Mouse (Mus musculus) CH12.LX (cell line): Measurements from ENCODE around the gene Fam229b. TPM values are rescaled to one million over a fixed set of nuclear protein-coding genes. Genes with fewer than 3 reads are reported as not detected.

Experiments
- DNase-seq: peaks from one replicate; pipeline ENCODE4 v3.0.0-alpha.2; 2013; ENCODE audit errors: extremely low read depth
- H3K27ac ChIP-seq: 2 replicates; pipeline ENCODE4 v1.5.1; 2012; ENCODE audit warnings: low read depth, mild to moderate bottlenecking, control low read depth, moderate library complexity; ENCODE audit not compliant: insufficient read depth
- H3K27me3 ChIP-seq: replicated peaks from 2 replicates; pipeline ENCODE3; 2012; ENCODE audit warnings: inconsistent platforms
- H3K36me3 ChIP-seq, 2 experiments: replicated peaks in 1 of 2; 2 replicates each; pipeline versions ENCODE3 to v1.6.1; 2012; ENCODE audit warnings: inconsistent platforms in 1 of 2, low read length in 1 of 2, mild to moderate bottlenecking in 1 of 2, mixed read lengths in 1 of 2, moderate library complexity in 1 of 2; ENCODE audit not compliant: control insufficient read depth in 1 of 2, insufficient read depth in 1 of 2
- H3K4me1 ChIP-seq, 2 experiments: 2 replicates each; pipeline ENCODE4 v1.6.1; 2012; ENCODE audit warnings: inconsistent platforms in 1 of 2, moderate library complexity in 1 of 2; ENCODE audit not compliant: insufficient read depth in 2 of 2, control insufficient read depth in 1 of 2
- H3K4me2 ChIP-seq: 2 replicates; pipeline ENCODE4 v1.6.1; 2012; ENCODE audit warnings: low read depth, mild to moderate bottlenecking, control low read depth; ENCODE audit not compliant: poor library complexity, insufficient read depth, severe bottlenecking
- H3K4me3 ChIP-seq, 3 experiments: fragments of 150-350 bp in 1 of 3; sonication (generic) in 1 of 3; replicated peaks in 1 of 3; 2 replicates each; pipeline versions ENCODE3 to v1.5.1; 2011 to 2012; ENCODE audit warnings: low read depth in 2 of 3, low read length in 2 of 3, mild to moderate bottlenecking in 2 of 3, moderate library complexity in 2 of 3, control low read depth in 1 of 3, improper control_type of control experiment in 1 of 3, inconsistent platforms in 1 of 3, mixed read lengths in 1 of 3; ENCODE audit not compliant: poor library complexity in 1 of 3
- H3K79me2 ChIP-seq: replicated peaks from 2 replicates; pipeline ENCODE4 v1.6.1; 2012; ENCODE audit warnings: mild to moderate bottlenecking, moderate library complexity; ENCODE audit not compliant: control insufficient read depth, poor library complexity, insufficient read depth, severe bottlenecking; ENCODE audit errors: extremely low read depth
- H3K9ac ChIP-seq: 2 replicates; pipeline ENCODE4 v1.6.1; 2012; ENCODE audit warnings: low read depth, mild to moderate bottlenecking, control low read depth, moderate library complexity; ENCODE audit not compliant: insufficient read depth
- H3K9me3 ChIP-seq: replicated peaks from 2 replicates; pipeline ENCODE3; 2012; ENCODE audit warnings: low read length, inconsistent platforms, mixed read lengths
- CHD2 ChIP-seq: IDR thresholded peaks from 2 replicates; pipeline ENCODE4 v1.6.1; 2011; ENCODE audit warnings: low read length, improper control_type of control experiment
- ELF1 ChIP-seq: IDR thresholded peaks from 2 replicates; pipeline ENCODE4 v1.6.1; 2014; ENCODE audit warnings: low read depth, mild to moderate bottlenecking, inconsistent platforms, low read length, improper control_type of control experiment
- GABPA ChIP-seq: IDR thresholded peaks from 2 replicates; pipeline ENCODE4 v1.6.1; 2012; ENCODE audit warnings: low read depth, low read length, improper control_type of control experiment, inconsistent platforms; ENCODE audit not compliant: insufficient replicate concordance
- JUN ChIP-seq: IDR thresholded peaks from 2 replicates; pipeline ENCODE4 v1.6.1; 2011; ENCODE audit warnings: low read depth, mild to moderate bottlenecking, low read length, improper control_type of control experiment, moderate library complexity; ENCODE audit not compliant: insufficient read depth
- JUND ChIP-seq: conservative IDR thresholded peaks from 2 replicates; pipeline ENCODE4 v1.6.1; 2011; ENCODE audit warnings: low read depth, low read length, improper control_type of control experiment
- MAFK ChIP-seq: IDR thresholded peaks from 2 replicates; pipeline ENCODE4 v1.6.1; 2011; ENCODE audit warnings: low read length, improper control_type of control experiment; ENCODE audit not compliant: insufficient replicate concordance
- MEF2A ChIP-seq: IDR thresholded peaks from 2 replicates; pipeline ENCODE4 v1.6.1; 2014; ENCODE audit warnings: low read depth, mild to moderate bottlenecking, inconsistent platforms, low read length, improper control_type of control experiment, borderline replicate concordance
- MYC ChIP-seq: IDR thresholded peaks from 2 replicates; pipeline ENCODE4 v1.6.1; 2011; ENCODE audit warnings: low read depth, mild to moderate bottlenecking, improper control_type of control experiment, low read length
- NELFE ChIP-seq: IDR thresholded peaks from 2 replicates; pipeline ENCODE4 v1.6.1; 2011; ENCODE audit warnings: low read depth, low read length, improper control_type of control experiment
- NRF1 ChIP-seq: IDR thresholded peaks from 2 replicates; pipeline ENCODE4 v1.6.1; 2014; ENCODE audit warnings: low read depth, mild to moderate bottlenecking, inconsistent platforms, low read length, improper control_type of control experiment, moderate library complexity
- RAD21 ChIP-seq: IDR thresholded peaks from 2 replicates; pipeline ENCODE4 v1.6.1; 2011; ENCODE audit warnings: low read depth, mild to moderate bottlenecking, low read length, improper control_type of control experiment, moderate library complexity
- RCOR1 ChIP-seq: conservative IDR thresholded peaks from 2 replicates; pipeline ENCODE4 v1.6.1; 2012; ENCODE audit warnings: low read depth, mild to moderate bottlenecking, inconsistent platforms, low read length, improper control_type of control experiment
- SIN3A ChIP-seq: IDR thresholded peaks from 2 replicates; pipeline ENCODE4 v1.6.1; 2012; ENCODE audit warnings: low read length, improper control_type of control experiment, inconsistent platforms
- TCF12 ChIP-seq: IDR thresholded peaks from 2 replicates; pipeline ENCODE4 v1.6.1; 2014; ENCODE audit warnings: low read depth, mild to moderate bottlenecking, inconsistent platforms, low read length, improper control_type of control experiment
- UBTF ChIP-seq: IDR thresholded peaks from 2 replicates; pipeline ENCODE4 v1.6.1; 2012; ENCODE audit warnings: low read depth, mild to moderate bottlenecking, inconsistent platforms, low read length, improper control_type of control experiment, moderate library complexity
- USF2 ChIP-seq: conservative IDR thresholded peaks from 2 replicates; pipeline ENCODE4 v1.6.1; 2011; ENCODE audit warnings: low read depth, low read length, improper control_type of control experiment
- ZKSCAN1 ChIP-seq: IDR thresholded peaks from 2 replicates; pipeline ENCODE4 v1.6.1; 2012; ENCODE audit warnings: low read depth, inconsistent platforms, low read length, improper control_type of control experiment, borderline replicate concordance
- dilution Hi-C: fragments of 300-500 bp; cut with MboI; formaldehyde crosslinking; loops from 2 replicates; pipeline ENCODE4 v1.14.3; 2020; ENCODE audit warnings: low sequenced_read_pairs; ENCODE audit not compliant: extremely low pct_unique_long_range_greater_than_20kb, extremely low pct_ligation_motif_present
- in situ Hi-C: fragments of 300-500 bp; cut with MboI; formaldehyde crosslinking; loops from 3 replicates; pipeline ENCODE4 v1.14.3; 2019; ENCODE audit warnings: low sequenced_read_pairs, low pct_ligation_motif_present, low pct_unique_long_range_greater_than_20kb, mixed read lengths
- polyA plus RNA-seq: library from polyadenylated mRNA; unstranded; fragments of >175 nt; gene quantifications from 2 replicates; pipeline ENCODE4 v1.2.1, GENCODE M21; 2012; ENCODE audit warnings: low read depth; ENCODE audit not compliant: insufficient read length
- total RNA-seq, 2 experiments: library from RNA; depleted of rRNA; stranded (reverse); fragments of 300-350 nt in 1 of 2; fragments of >200 nt in 1 of 2; gene quantifications; 2 replicates each; pipeline ENCODE4 v1.2.3; 2012 to 2014

The Fam229b gene
- total and polyA plus RNA-seq, 3 experiments = 6.9 to 17.3 (median 11.2) TPM

DNA sequence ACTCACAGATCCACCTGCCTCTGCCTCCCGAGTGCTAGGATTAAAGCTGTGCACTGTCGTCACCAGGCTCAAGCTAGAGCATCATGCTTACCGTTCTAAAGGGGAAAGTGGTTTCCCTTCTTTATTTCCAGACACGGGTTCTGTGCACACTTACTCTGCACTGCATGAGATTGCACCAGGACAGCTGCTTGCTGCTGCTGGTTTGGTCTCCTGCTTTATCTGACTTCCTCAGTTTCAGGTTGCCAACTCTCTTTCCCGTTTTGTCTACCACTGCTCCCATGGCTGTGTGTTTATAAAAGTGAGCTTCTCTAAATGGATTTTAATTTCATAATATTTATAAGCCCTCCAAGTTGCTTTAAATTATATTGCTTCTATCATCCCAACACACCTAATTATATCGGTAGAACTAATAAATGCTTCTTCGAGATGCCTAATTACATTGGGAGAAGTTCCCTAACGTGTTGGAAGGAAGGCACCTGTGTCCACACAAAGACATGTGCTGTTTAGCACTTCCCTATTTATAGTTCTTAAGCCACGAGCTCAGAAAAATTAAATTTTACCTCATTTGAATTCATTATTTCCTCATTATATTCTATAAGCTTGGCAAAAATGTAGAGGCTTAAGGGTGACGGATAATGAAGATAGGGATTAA, 24.8 kb downstream of the Fam229b start:
- Histone ChIP-seq H3K36me3 (no peaks in the 10 kb centered on the region), H3K27ac (no peak overlapping the region), H3K4me2 (no peak overlapping the region), H3K9ac (no peak overlapping the region), H3K79me2 (no peaks in the 10 kb centered on the region), H3K4me1 (peaks cover 0 to 18% of the 10 kb centered on the region in 2 experiments; a peak in 2 of 4 replicates), H3K9me3 (no peaks in the 10 kb centered on the region), H3K27me3 (no peaks in the 10 kb centered on the region), H3K4me3 (no peak overlapping the region)
- TF ChIP-seq NELFE = no peak
- TF ChIP-seq MEF2A = no peak
- no peak for TF ChIP-seq RAD21
- no peak for TF ChIP-seq JUN
- no peak for TF ChIP-seq ZKSCAN1
- TF ChIP-seq UBTF = no peak
- TF ChIP-seq MAFK = no peak
- in situ Hi-C loops (no loop called here), dilution Hi-C loops (no loop called here)
- DNase-seq = no peak

DNA sequence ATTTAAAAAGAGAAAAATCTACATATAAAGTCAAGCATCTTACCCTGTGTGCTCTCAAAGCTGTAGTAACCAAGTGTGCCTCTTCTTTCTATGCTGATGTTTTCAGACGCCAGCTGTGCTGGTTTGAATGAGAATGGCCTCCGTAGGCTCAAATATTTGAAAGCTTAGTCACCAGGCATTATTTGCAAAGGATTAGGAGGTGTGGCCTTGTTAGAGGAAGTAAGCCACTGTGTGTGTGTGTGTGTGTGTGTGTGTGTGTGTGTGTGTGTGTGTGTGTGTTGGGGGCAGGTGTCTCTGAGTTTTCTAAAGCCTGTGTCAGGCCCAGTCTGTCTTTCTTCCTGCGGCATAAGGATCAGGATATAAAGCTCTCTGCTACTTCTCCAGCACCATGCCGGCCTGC, 26.8 kb downstream of the Fam229b start:
- Histone ChIP-seq H3K36me3 (no peaks in the 10 kb centered on the region), H3K4me1 (peaks cover 0 to 18% of the 10 kb centered on the region in 2 experiments; a peak in 2 of 4 replicates), H3K27ac (no peak overlapping the region), H3K79me2 (no peaks in the 10 kb centered on the region), H3K27me3 (no peaks in the 10 kb centered on the region), H3K9ac (no peak overlapping the region), H3K4me2 (no peak overlapping the region), H3K4me3 (no peak overlapping the region), H3K9me3 (no peaks in the 10 kb centered on the region)
- dilution Hi-C loops = no loop called here
- in situ Hi-C loops = no loop called here
- no peak for DNase-seq
- no peak for TF ChIP-seq TCF12
- no peak for TF ChIP-seq NRF1
- TF ChIP-seq USF2 = no peak
- no peak for TF ChIP-seq ZKSCAN1
- no peak for TF ChIP-seq MEF2A
- no peak for TF ChIP-seq SIN3A
- TF ChIP-seq NELFE = no peak
- TF ChIP-seq RCOR1 = no peak
- TF ChIP-seq MAFK = no peak
- no peak for TF ChIP-seq CHD2
- no peak for TF ChIP-seq JUND
- no peak for TF ChIP-seq MYC
- no peak for TF ChIP-seq GABPA
- TF ChIP-seq ELF1 = no peak
